Mouse (Mus musculus) skeletal muscle tissue, adult 2 months (tissue): Measurements from ENCODE around the gene Zcchc24.
A peak's percentile ranks its signal among the peaks of the same experiment; 100 is the strongest.
"Not testable (repeated sequence)": the region's sequence is repeated elsewhere in the genome, so short reads cannot be mapped to it uniquely, and the experiment has no call there.

Experiments used
- DNase-seq: peaks from one replicate; pipeline ENCODE4 v3.0.0-alpha.2; 2012; ENCODE audit warnings: low read depth, low spot score

Zcchc24 gene

GRCm38 (mm10) chr14:25768915-25769625 lies at the start of gene Zcchc24:
Gene Zcchc24, minus strand, starts transcription at chr14:25769039.
- peak; percentile 93 for DNase-seq

GRCm38 (mm10) chr14:25816416-25816815 lies 47.6 kb upstream of the Zcchc24 start:
- peak; percentile 61 for DNase-seq

GRCm38 (mm10) chr14:25814140-25814539 lies 45.3 kb upstream of the Zcchc24 start:
- no peak for DNase-seq

- DNase-seq = not testable (repeated sequence)
These were observed 42.2 kb upstream of the Zcchc24 start for GRCm38 (mm10) chr14:25811026-25811425.

GRCm38 (mm10) chr14:25806561-25806960 lies 37.7 kb upstream of the Zcchc24 start:
- DNase-seq = no peak

GRCm38 (mm10) chr14:25805871-25806270 lies 37.0 kb upstream of the Zcchc24 start:
- DNase-seq = peak; percentile 87

DNA sequence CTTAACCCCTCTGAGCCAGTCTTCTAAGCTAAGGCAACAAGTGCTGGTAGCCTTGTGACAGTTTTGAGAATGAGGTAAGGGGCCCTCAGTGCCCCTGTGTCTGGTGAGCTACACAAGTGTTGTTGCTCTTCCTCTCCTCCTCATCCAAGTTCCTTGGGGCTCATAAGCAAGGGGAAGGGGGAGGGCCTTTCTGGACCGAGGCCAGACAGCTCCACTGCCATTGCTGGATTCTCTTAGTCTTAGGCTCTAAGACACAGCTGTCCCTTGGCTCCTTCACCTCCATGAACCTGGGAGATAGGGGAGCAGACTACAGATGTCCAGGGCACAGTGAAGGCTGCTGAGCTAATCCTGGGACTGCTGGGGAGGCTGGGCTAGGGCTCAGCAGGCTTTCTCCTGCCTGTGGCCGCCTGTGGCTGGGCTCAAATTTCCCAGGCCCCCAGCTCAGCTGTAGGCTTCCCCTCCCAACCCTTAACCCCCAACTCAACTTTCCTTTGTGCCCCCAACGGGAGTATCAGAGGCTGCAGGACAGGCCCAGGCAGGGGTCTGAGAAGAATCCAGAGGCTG lies 34.5 kb upstream of the Zcchc24 start:
- no peak for DNase-seq

- DNase-seq = no peak
These were observed 33.7 kb upstream of the Zcchc24 start for GRCm38 (mm10) chr14:25802511-25802910.

DNA sequence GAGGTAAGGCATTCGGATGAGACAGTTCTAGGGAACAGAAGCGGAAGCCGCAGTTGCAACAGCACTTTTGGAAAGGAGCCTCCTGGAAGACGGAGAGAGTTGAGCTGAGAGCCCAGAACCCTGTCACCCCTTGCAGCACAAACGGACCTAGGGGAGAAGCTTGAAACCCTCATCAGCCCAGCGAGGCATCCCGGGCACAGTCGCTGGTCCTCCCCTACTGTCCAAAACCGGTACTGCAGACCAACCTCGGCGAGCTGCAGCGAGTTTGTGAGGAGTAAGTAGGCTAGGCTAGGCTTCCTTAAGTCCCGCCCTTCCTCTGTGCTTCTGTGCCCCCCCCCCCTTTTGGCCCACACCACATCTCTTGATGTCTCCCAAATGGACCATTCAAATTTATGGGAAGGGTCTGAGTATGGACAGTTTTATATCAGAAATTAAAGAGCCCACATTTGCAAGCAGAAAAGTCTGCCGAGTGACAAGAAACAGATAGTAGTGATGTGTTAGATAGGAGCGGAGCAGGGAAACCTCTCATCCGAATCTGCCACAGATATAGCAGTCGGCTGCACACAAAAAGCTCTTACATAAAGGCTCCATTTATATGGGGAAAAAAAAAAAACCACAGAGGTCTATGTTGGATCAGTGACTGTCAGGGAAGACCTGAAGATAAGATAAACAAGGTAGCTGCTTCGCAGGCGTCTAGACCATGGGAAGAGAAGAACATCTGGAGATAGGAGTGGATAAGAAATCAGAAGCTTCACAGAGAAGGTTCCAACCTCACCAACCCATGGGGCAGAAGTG lies 31.5 kb upstream of the Zcchc24 start:
- peak; percentile 90 for DNase-seq

- DNase-seq = peak; percentile 57
These were observed 27.8 kb upstream of the Zcchc24 start for GRCm38 (mm10) chr14:25796619-25797018.

- DNase-seq = peak; percentile 87
These were observed 26.8 kb upstream of the Zcchc24 start for GRCm38 (mm10) chr14:25795561-25796174.

- no peak for DNase-seq
These were observed 26.2 kb upstream of the Zcchc24 start for GRCm38 (mm10) chr14:25795067-25795466.

DNA sequence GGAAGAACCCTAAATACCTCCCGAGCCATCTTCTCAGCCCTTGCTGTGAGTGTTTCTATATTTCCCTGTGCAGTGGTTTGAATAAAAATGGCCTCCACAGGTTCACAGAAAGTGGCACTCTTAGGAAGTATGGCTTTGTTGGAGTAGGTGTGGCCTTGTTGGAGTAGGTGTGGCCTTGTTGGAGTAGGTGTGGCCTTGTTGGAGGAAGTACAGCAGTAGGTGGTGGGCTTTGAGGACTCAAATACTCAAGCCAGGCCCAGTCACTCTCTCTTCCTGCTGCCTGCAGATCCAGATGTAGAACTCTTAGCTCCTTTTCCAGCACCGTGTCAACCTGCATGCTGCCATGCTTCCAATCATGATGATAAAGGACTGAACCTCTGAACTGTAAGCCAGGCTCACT lies 25.5 kb upstream of the Zcchc24 start:
- DNase-seq = no peak

DNA sequence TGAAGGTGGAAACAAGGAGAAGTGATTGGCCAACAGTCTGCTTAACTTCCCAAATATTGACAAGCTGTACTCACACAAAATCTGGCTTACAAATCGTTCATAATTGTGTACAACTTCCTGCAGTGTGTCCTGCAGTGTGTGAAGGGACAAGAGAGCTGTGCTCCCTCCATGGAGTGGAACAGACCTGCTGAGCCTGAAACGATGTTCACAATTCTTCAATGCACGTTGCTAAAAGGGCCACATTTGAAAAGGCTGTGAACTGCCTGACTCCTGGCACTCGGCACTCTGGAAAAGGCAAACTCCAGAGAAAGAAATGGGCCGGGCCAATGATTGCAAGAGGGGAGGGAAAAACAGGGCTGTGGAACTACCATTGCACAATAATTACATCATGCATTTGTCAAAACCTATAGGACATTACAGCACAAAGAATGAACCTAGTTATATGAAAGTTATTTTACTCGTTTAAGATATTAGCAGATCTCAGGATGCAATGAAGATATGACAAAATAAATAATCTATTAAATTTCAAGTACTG lies 22.0 kb upstream of the Zcchc24 start:
- DNase-seq = no peak

GRCm38 (mm10) chr14:25789946-25790345 lies 21.1 kb upstream of the Zcchc24 start:
- peak; percentile 68 for DNase-seq

GRCm38 (mm10) chr14:25789207-25789606 lies 20.4 kb upstream of the Zcchc24 start:
- DNase-seq = no peak

DNA sequence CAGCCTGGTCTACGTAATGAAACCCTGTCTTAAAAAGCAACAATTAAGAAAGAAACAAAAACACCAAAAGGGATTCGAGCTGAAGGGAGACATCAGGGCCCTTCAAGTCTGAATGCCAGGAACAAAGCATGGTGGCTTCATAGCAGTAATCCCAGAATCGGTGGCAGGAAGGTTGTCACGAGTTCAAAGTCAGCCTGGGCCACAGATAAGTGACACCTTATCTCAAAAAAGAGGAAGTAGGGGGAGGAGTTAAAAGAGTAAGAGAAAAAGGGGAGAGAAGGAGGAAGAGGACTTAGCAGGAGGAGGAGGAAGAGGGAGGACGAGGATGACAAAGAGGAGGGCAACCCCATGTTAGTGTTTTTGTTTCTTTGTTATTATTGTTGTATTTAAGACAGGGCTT lies 19.4 kb upstream of the Zcchc24 start:
- DNase-seq = no peak

GRCm38 (mm10) chr14:25787387-25787910 lies 18.6 kb upstream of the Zcchc24 start:
- no peak for DNase-seq

DNA sequence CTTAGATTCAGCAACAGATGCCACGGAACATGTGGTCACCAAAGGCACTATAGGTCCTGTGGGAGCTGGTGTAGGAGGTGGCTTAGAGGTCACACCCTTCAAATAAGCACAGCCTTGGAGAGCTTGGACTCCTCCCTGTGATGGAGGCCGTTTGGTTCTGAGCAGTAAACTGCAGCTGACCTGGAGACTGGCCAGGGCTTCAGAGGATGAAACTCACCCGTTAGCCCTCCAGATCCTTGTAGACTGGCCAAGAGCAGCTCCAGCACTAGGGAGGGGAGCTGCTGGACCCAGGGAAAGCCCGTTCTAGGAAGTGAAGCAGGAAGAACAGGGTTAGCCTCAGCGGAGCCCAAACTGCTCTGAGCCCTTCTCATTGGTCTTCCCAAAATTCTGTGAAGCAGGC lies 18.1 kb upstream of the Zcchc24 start:
- DNase-seq = peak; percentile 92

- no peak for DNase-seq
These were observed 16.4 kb upstream of the Zcchc24 start for GRCm38 (mm10) chr14:25785210-25785609.

GRCm38 (mm10) chr14:25783220-25783619 lies 14.4 kb upstream of the Zcchc24 start:
- no peak for DNase-seq

DNA sequence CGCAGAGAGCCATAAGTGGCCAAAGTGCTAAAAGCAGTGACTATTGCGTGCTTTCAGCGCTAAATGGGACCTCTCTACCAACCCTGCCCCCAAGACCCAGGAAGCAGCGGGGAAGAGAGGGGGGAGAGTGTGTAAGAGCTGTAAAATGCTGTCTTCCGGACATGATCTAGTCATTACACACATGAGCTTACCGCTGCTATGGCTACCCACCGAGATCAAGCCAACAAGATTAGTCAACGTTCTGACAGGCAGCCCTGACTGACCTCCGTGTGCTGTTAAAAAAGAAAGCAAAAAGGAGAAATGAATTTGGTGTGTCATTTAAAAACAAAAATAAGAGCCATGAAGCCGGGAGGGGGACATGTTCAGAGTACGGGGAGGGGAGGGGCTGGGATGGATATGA lies 11.8 kb upstream of the Zcchc24 start:
- DNase-seq = no peak
